Mouse (Mus musculus): ENCODE measurements at regions not wholly inside any gene's neighbourhood (a gene's known extent, or its start where the extent isn't known, plus 50 kb on each side); places are given as distances from the start of the nearest gene placed in this dataset.

- H3K4me2 ChIP-seq (ENCODE audit: low read depth) = no peak overlapping the region
- H3K36me3 ChIP-seq (ENCODE audit: control insufficient read depth, insufficient read depth) = no peaks in the 10 kb centered on the region
- TF ChIP-seq MYOD1 (IDR thresholded peaks at IDR 0.05; ENCODE audit: control insufficient read depth in 1 of 3, insufficient read length in 2 of 3, low read depth in 2 of 3) (no peak), TCF3 (IDR thresholded peaks at IDR 0.05; ENCODE audit: insufficient read length, low read depth) (no peak), USF1 (IDR thresholded peaks at IDR 0.05; ENCODE audit: low read depth) (no peak), TCF12 (IDR thresholded peaks at IDR 0.05; ENCODE audit: insufficient read depth, poor library complexity, severe bottlenecking) (no peak), CEBPB (IDR thresholded peaks at IDR 0.05; ENCODE audit: insufficient read depth, poor library complexity, severe bottlenecking) (no peak)
- H3ac ChIP-seq (ENCODE audit: control insufficient read depth, insufficient read length) = no peak overlapping the region
- H3K79me2 ChIP-seq (ENCODE audit: control insufficient read depth, insufficient read depth) = no peaks in the 10 kb centered on the region
- H3K4me3 ChIP-seq = no peak overlapping the region
- no peaks in the 10 kb centered on the region for H3K27me3 ChIP-seq (ENCODE audit: control insufficient read depth, insufficient read depth, insufficient read length)
Measured at GRCm38 (mm10) chr6:147371737-147372136, 103.9 kb upstream of the Ccdc91 start.

DNA sequence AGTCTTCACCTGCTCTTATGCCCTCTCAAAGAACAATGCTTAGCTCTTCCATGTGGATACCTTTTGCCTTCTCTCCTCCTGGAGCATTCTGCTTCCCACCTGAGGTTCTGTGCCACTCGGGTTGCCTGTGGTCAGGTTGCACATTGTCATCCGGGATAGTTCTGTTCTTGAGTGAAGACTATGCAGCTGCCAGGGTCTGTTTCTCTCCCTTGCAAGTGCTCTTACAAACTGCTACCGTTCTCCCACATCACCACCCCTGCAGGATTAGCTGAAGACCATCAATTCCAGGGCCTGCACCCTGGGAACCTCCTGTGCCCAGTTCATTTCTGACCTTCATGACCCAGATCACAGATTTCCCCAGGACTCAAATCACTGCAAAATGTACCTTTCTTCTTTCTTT lies 104.3 kb upstream of the Ccdc91 start:
- Histone ChIP-seq H3K4me3 (no peak overlapping the region), H3K36me3 (ENCODE audit: control insufficient read depth, insufficient read depth) (no peaks in the 10 kb centered on the region), H3K79me2 (ENCODE audit: control insufficient read depth, insufficient read depth) (no peaks in the 10 kb centered on the region), H3K4me2 (ENCODE audit: low read depth) (no peak overlapping the region), H3K27me3 (ENCODE audit: control insufficient read depth, insufficient read depth, insufficient read length) (no peaks in the 10 kb centered on the region), H3ac (ENCODE audit: control insufficient read depth, insufficient read length) (no peak overlapping the region)
- TF ChIP-seq E2F4 (IDR thresholded peaks at IDR 0.05; ENCODE audit: insufficient read depth) (no peak), USF1 (IDR thresholded peaks at IDR 0.05; ENCODE audit: low read depth) (no peak), POLR2A (IDR thresholded peaks at IDR 0.05; ENCODE audit: insufficient read length, low read depth) (no peak), TCF3 (IDR thresholded peaks at IDR 0.05; ENCODE audit: insufficient read length, low read depth) (no peak), CEBPB (IDR thresholded peaks at IDR 0.05; ENCODE audit: insufficient read depth, poor library complexity, severe bottlenecking) (no peak), REST (IDR thresholded peaks at IDR 0.05; ENCODE audit: insufficient read depth, insufficient read length) (no peak), MYOD1 (IDR thresholded peaks at IDR 0.05; ENCODE audit: control insufficient read depth in 1 of 3, insufficient read length in 2 of 3, low read depth in 2 of 3) (no peak), TCF12 (IDR thresholded peaks at IDR 0.05; ENCODE audit: insufficient read depth, poor library complexity, severe bottlenecking) (no peak), POLR2AphosphoS2 (IDR thresholded peaks at IDR 0.05; ENCODE audit: insufficient read length, low read depth) (no peak), MYOG (IDR thresholded peaks at IDR 0.05; ENCODE audit: control insufficient read depth in 1 of 3, insufficient read depth in 1 of 3, insufficient read length in 2 of 3, low read depth in 2 of 3) (no peak), SRF (IDR thresholded peaks at IDR 0.05; ENCODE audit: control insufficient read depth, insufficient read length, low read depth) (no peak), MAX (IDR thresholded peaks at IDR 0.05; ENCODE audit: low read depth) (no peak)

DNA sequence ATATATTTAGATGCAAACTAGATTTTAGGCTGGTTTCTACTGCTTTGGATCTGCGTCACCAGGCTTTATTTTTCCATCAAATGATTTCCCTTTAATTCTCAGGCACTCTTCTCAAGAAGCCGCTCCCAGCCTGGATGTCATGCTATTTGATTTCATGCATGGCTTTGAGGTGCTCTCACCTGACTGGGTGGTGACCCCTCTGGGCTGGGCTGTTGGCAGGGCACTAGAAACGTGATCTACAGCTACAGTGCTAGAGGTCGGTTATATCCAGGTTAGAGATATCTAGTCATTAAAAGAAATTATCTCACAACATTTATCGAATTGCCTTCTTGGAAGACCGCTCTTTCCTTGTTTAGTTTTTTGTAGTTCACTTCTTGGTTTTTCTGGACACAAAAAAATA lies 98.9 kb upstream of the Pthlh start:
- no peak overlapping the region for H3ac ChIP-seq (ENCODE audit: control insufficient read depth, insufficient read length)
- TF ChIP-seq SRF (IDR thresholded peaks at IDR 0.05; ENCODE audit: control insufficient read depth, insufficient read length, low read depth) (no peak), MYOG (IDR thresholded peaks at IDR 0.05; ENCODE audit: control insufficient read depth in 1 of 3, insufficient read depth in 1 of 3, insufficient read length in 2 of 3, low read depth in 2 of 3) (no peak), TCF12 (IDR thresholded peaks at IDR 0.05; ENCODE audit: insufficient read depth, poor library complexity, severe bottlenecking) (no peak), MAX (IDR thresholded peaks at IDR 0.05; ENCODE audit: low read depth) (no peak), POLR2AphosphoS2 (IDR thresholded peaks at IDR 0.05; ENCODE audit: insufficient read length, low read depth) (no peak), POLR2A (IDR thresholded peaks at IDR 0.05; ENCODE audit: insufficient read length, low read depth) (no peak), CEBPB (IDR thresholded peaks at IDR 0.05; ENCODE audit: insufficient read depth, poor library complexity, severe bottlenecking) (no peak), REST (IDR thresholded peaks at IDR 0.05; ENCODE audit: insufficient read depth, insufficient read length) (no peak), MYOD1 (IDR thresholded peaks at IDR 0.05; ENCODE audit: control insufficient read depth in 1 of 3, insufficient read length in 2 of 3, low read depth in 2 of 3) (no peak), E2F4 (IDR thresholded peaks at IDR 0.05; ENCODE audit: insufficient read depth) (no peak), TCF3 (IDR thresholded peaks at IDR 0.05; ENCODE audit: insufficient read length, low read depth) (no peak), USF1 (IDR thresholded peaks at IDR 0.05; ENCODE audit: low read depth) (no peak)
- H3K4me2 ChIP-seq (ENCODE audit: low read depth) = no peak overlapping the region
- no peak overlapping the region for H3K4me3 ChIP-seq
- no peaks in the 10 kb centered on the region for H3K36me3 ChIP-seq (ENCODE audit: control insufficient read depth, insufficient read depth)
- H3K79me2 ChIP-seq (ENCODE audit: control insufficient read depth, insufficient read depth) = no peaks in the 10 kb centered on the region
- peaks cover 4% of the 10 kb centered on the region for H3K27me3 ChIP-seq (ENCODE audit: control insufficient read depth, insufficient read depth, insufficient read length)

DNA sequence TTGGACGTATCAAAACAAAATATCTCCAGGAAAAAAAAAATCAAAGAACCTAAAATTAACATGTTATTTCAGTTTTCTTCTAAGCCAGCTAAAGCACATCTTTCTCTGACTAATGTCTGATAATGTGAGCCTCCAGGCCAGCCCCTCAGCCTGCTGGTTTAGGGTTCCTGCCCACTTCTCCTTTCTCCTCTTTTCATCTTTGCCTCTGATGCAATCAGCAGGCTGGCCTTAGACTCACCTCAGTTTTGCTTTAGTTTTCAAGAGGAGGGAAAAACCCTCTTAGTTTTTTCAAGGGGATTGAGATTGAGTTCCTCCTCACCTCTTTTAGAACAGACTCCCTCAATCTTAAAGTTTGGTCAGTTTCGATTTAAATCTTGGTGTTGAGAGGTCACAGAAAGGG lies 93.0 kb upstream of the Pthlh start:
- Histone ChIP-seq H3K79me2 (ENCODE audit: control insufficient read depth, insufficient read depth) (no peaks in the 10 kb centered on the region), H3K27me3 (ENCODE audit: control insufficient read depth, insufficient read depth, insufficient read length) (no peaks in the 10 kb centered on the region), H3K4me3 (no peak overlapping the region), H3K4me2 (ENCODE audit: low read depth) (no peak overlapping the region), H3ac (ENCODE audit: control insufficient read depth, insufficient read length) (no peak overlapping the region), H3K36me3 (ENCODE audit: control insufficient read depth, insufficient read depth) (no peaks in the 10 kb centered on the region)
- no peak for TF ChIP-seq TCF12 (IDR thresholded peaks at IDR 0.05; ENCODE audit: insufficient read depth, poor library complexity, severe bottlenecking)
- no peak for TF ChIP-seq CEBPB (IDR thresholded peaks at IDR 0.05; ENCODE audit: insufficient read depth, poor library complexity, severe bottlenecking)
- no peak for TF ChIP-seq POLR2A (IDR thresholded peaks at IDR 0.05; ENCODE audit: insufficient read length, low read depth)
- TF ChIP-seq SRF (IDR thresholded peaks at IDR 0.05; ENCODE audit: control insufficient read depth, insufficient read length, low read depth) = no peak
- no peak for TF ChIP-seq TCF3 (IDR thresholded peaks at IDR 0.05; ENCODE audit: insufficient read length, low read depth)
- no peak for TF ChIP-seq MAX (IDR thresholded peaks at IDR 0.05; ENCODE audit: low read depth)
- TF ChIP-seq MYOG (IDR thresholded peaks at IDR 0.05; ENCODE audit: control insufficient read depth in 1 of 3, insufficient read depth in 1 of 3, insufficient read length in 2 of 3, low read depth in 2 of 3) = no peak
- TF ChIP-seq POLR2AphosphoS2 (IDR thresholded peaks at IDR 0.05; ENCODE audit: insufficient read length, low read depth) = no peak
- no peak for TF ChIP-seq MYOD1 (IDR thresholded peaks at IDR 0.05; ENCODE audit: control insufficient read depth in 1 of 3, insufficient read length in 2 of 3, low read depth in 2 of 3)
- TF ChIP-seq E2F4 (IDR thresholded peaks at IDR 0.05; ENCODE audit: insufficient read depth) = no peak
- TF ChIP-seq REST (IDR thresholded peaks at IDR 0.05; ENCODE audit: insufficient read depth, insufficient read length) = no peak
- no peak for TF ChIP-seq USF1 (IDR thresholded peaks at IDR 0.05; ENCODE audit: low read depth)

DNA sequence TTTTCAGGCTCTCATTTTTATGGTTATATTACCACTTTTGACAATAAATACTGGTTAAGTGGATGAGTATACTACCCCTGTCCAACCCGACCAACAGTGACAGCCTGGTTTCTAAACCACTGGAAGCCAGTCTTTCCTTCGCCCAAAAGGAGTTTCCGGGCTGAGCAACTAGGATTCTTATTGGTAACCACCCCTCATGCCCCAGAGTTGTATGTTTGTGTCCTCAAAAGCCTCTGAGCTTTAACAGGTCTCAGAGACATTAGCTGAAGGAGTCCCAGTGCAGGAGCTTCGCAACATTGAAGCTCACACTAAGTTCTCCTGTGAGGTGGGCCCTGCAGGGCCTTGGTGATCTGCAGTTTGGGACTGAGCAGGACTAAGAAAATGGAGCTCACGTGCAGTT lies 92.6 kb upstream of the Pthlh start:
- TF ChIP-seq TCF12 (IDR thresholded peaks at IDR 0.05; ENCODE audit: insufficient read depth, poor library complexity, severe bottlenecking) = no peak
- TF ChIP-seq USF1 (IDR thresholded peaks at IDR 0.05; ENCODE audit: low read depth) = no peak
- no peak for TF ChIP-seq E2F4 (IDR thresholded peaks at IDR 0.05; ENCODE audit: insufficient read depth)
- TF ChIP-seq SRF (IDR thresholded peaks at IDR 0.05; ENCODE audit: control insufficient read depth, insufficient read length, low read depth) = no peak
- no peak for TF ChIP-seq REST (IDR thresholded peaks at IDR 0.05; ENCODE audit: insufficient read depth, insufficient read length)
- TF ChIP-seq POLR2AphosphoS2 (IDR thresholded peaks at IDR 0.05; ENCODE audit: insufficient read length, low read depth) = no peak
- TF ChIP-seq POLR2A (IDR thresholded peaks at IDR 0.05; ENCODE audit: insufficient read length, low read depth) = no peak
- TF ChIP-seq MYOG (IDR thresholded peaks at IDR 0.05; ENCODE audit: control insufficient read depth in 1 of 3, insufficient read depth in 1 of 3, insufficient read length in 2 of 3, low read depth in 2 of 3) = no peak
- no peak for TF ChIP-seq MYOD1 (IDR thresholded peaks at IDR 0.05; ENCODE audit: control insufficient read depth in 1 of 3, insufficient read length in 2 of 3, low read depth in 2 of 3)
- no peak for TF ChIP-seq MAX (IDR thresholded peaks at IDR 0.05; ENCODE audit: low read depth)
- TF ChIP-seq TCF3 (IDR thresholded peaks at IDR 0.05; ENCODE audit: insufficient read length, low read depth) = no peak
- TF ChIP-seq CEBPB (IDR thresholded peaks at IDR 0.05; ENCODE audit: insufficient read depth, poor library complexity, severe bottlenecking) = no peak
- H3ac ChIP-seq (ENCODE audit: control insufficient read depth, insufficient read length) = no peak overlapping the region
- no peaks in the 10 kb centered on the region for H3K36me3 ChIP-seq (ENCODE audit: control insufficient read depth, insufficient read depth)
- H3K27me3 ChIP-seq (ENCODE audit: control insufficient read depth, insufficient read depth, insufficient read length) = no peaks in the 10 kb centered on the region
- H3K79me2 ChIP-seq (ENCODE audit: control insufficient read depth, insufficient read depth) = no peaks in the 10 kb centered on the region
- no peak overlapping the region for H3K4me2 ChIP-seq (ENCODE audit: low read depth)
- no peak overlapping the region for H3K4me3 ChIP-seq
